Mouse (Mus musculus) liver, adult 2 months (tissue): ENCODE results near the gene Sfi1. TPM values are rescaled to one million over a fixed set of nuclear protein-coding genes. Genes with fewer than 3 reads are reported as not detected.
"Not testable (repeated sequence)": the region's sequence is repeated elsewhere in the genome, so short reads cannot be mapped to it uniquely, and the experiment has no call there.

Source experiments
- DNase-seq: peaks from one replicate; pipeline ENCODE4 v3.0.0-alpha.2; 2011; ENCODE audit warnings: low read depth, low spot score; ENCODE audit errors: extremely low read depth
- H3K27ac ChIP-seq: fragments of 200-500 bp; replicated peaks from 2 replicates; pipeline ENCODE4 v1.5.1; 2012; ENCODE audit warnings: low read depth, mild to moderate bottlenecking, control low read depth, inconsistent platforms, low read length; ENCODE audit not compliant: insufficient read depth
- H3K27me3 ChIP-seq: fragments of 200-500 bp; 2 replicates; pipeline ENCODE4 v1.6.1; 2012; ENCODE audit warnings: mild to moderate bottlenecking, moderate library complexity, low read length, inconsistent platforms; ENCODE audit not compliant: control insufficient read depth, insufficient read depth
- H3K36me3 ChIP-seq: fragments of 200-500 bp; 2 replicates; pipeline ENCODE4 v1.6.1; 2012; ENCODE audit warnings: low read length, inconsistent platforms; ENCODE audit not compliant: control insufficient read depth, insufficient read depth
- H3K4me1 ChIP-seq: fragments of 200-500 bp; 2 replicates; pipeline ENCODE4 v1.6.1; 2011; ENCODE audit warnings: low read length; ENCODE audit not compliant: control insufficient read depth, insufficient read depth
- H3K4me3 ChIP-seq: fragments of 200-500 bp; 2 replicates; pipeline ENCODE4 v1.5.1; 2011; ENCODE audit warnings: low read depth, mild to moderate bottlenecking, control low read depth, low read length, moderate library complexity; ENCODE audit not compliant: insufficient read depth
- H3K79me2 ChIP-seq: fragments of 200-500 bp; 2 replicates; pipeline ENCODE4 v1.6.1; 2012; ENCODE audit warnings: inconsistent platforms, mild to moderate bottlenecking, low read length, moderate library complexity; ENCODE audit not compliant: control insufficient read depth, insufficient read depth
- H3K9ac ChIP-seq: fragments of 200-500 bp; 2 replicates; pipeline ENCODE4 v1.6.1; 2012; ENCODE audit warnings: low read depth, mild to moderate bottlenecking, control low read depth, inconsistent platforms, low read length
- CTCF ChIP-seq: fragments of 200-500 bp; IDR thresholded peaks from 2 replicates; pipeline ENCODE4 v1.5.1; 2011; ENCODE audit warnings: low read depth, low read length, control low read depth
- POLR2A ChIP-seq: fragments of 200-500 bp; IDR thresholded peaks from 2 replicates; pipeline ENCODE4 v1.6.1; 2011; ENCODE audit warnings: low read length, control low read depth; ENCODE audit not compliant: insufficient read depth; ENCODE audit errors: extremely low read depth
- WGBS: fragments of 180-500 bp; shearing (Covaris S2); methylation state at CpG from one replicate; pipeline ENCODE4 v1.1.7; 2018; 5-methylcytosine and 5-hydroxymethylcytosine counted together
- polyA plus RNA-seq: library from polyadenylated mRNA; depleted of rRNA; stranded (reverse); fragments of >200 nt; gene quantifications from 2 replicates; pipeline ENCODE4 v1.2.3, GENCODE M21; 2012; rRNA removed
- total RNA-seq: library from RNA; depleted of rRNA; stranded (reverse); fragments of >200 nt; gene quantifications from 2 replicates; pipeline ENCODE4 v1.2.3, GENCODE M21; 2014; rRNA removed

Gene Sfi1
- total and polyA plus RNA-seq, 2 experiments = 11.3 to 12.4 TPM

DNA sequence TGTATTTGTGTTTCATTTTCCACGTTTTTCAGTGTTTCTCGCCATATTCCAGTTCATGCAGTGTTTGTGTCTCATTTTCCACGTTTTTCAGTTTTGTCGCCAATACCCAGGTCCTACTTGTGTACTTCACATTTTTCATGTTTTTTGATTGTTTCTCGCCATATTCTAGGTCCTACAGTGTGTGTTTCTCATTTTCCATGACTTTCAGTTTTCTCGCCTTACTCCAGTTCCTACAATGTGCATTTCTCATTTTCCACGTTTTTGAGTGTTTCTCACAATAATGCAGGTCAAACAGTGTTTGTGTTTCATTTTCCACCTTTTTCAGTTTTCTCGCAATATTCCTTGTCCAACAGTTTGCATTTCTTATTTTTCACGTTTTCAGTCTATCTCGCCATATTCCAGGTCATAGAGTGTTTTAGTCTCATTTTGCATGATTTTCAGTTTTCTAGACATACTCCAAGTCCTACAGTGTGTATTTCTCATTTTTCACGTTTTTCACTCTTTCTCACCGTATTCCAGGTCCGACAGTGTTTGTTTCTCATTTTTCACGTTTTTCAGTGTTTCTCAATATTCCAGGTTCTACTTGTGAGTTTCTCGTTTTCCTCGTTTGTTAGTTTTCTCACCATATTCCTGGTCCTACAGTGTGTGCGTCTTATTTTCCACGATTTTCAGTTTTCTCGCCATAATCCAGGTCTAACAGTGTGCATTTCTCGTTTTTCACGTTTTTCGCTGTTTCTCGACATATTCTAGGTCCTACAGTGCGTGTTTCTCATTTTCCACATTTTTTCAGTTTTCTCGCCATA lies 92.0 kb downstream of the Sfi1 start:
- Histone ChIP-seq H3K27me3 (no peaks in the 10 kb centered on the region), H3K79me2 (no peaks in the 10 kb centered on the region), H3K4me1 (no peaks in the 10 kb centered on the region), H3K9ac (no peak overlapping the region), H3K27ac (no peak overlapping the region), H3K36me3 (no peaks in the 10 kb centered on the region), H3K4me3 (no peak overlapping the region)
- 74% methylated on average over 25 of the region's 25 CpGs for WGBS
- no peak for TF ChIP-seq POLR2A
- no peak for TF ChIP-seq CTCF
- DNase-seq = no peak

DNA sequence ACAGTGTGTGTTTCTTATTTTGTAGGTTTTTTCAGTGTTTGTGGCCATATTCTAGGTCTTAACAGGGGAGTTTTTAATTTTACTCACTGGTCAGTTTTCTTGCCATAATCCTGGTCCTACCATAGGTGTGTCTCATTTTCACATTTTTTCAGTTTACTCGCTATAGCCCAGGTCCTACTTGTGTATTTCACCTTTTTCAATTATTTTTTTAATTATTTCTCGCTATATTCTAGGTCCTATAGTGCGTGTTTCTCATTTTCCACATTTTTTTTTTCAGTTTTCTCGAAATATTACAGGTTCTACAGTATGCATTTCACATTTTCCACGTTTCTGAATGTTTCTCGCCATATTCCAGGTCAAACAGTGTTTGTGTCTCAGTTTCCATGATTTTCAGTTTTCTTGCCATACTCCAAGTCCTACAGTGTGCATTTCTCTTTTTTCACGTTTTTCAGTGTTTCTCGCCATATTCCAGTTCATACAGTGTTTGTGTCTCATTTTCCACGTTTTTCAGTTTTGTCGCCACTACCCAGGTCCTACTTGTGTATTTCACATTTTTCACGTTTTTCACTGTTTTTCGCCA lies 93.1 kb downstream of the Sfi1 start:
- not testable (repeated sequence) for H3K36me3 ChIP-seq, H3K4me3 ChIP-seq, H3K27ac ChIP-seq, H3K9ac ChIP-seq, H3K27me3 ChIP-seq, H3K79me2 ChIP-seq, H3K4me1 ChIP-seq
- WGBS = 76% methylated on average over 12 of the region's 12 CpGs
- peak; percentile 60 for DNase-seq

Other genes starting within 250 kb of the Sfi1 start
- 14.1 and 15.2 TPM in 2 replicates for gene Eif4enif1, start 8.9 kb upstream of the Sfi1 start, total RNA-seq
- gene Eif4enif1, start 8.9 kb upstream of the Sfi1 start, polyA plus RNA-seq = 14.1 and 17.2 TPM in 2 replicates
- gene Drg1, start 73.0 kb upstream of the Sfi1 start, total RNA-seq = 57.1 and 61.9 TPM in 2 replicates
- gene Drg1, start 73.0 kb upstream of the Sfi1 start, polyA plus RNA-seq = 16.8 and 17.8 TPM in 2 replicates
- 4.2 and 5.8 TPM in 2 replicates for gene Patz1, start 95.4 kb upstream of the Sfi1 start, total RNA-seq
- gene Patz1, start 95.4 kb upstream of the Sfi1 start, polyA plus RNA-seq = 4.4 and 6.0 TPM in 2 replicates
- gene Pik3ip1, start 136.9 kb upstream of the Sfi1 start, total RNA-seq = 0.67 and 0.83 TPM in 2 replicates
- gene Pik3ip1, start 136.9 kb upstream of the Sfi1 start, polyA plus RNA-seq = 0.59 and 0.77 TPM in 2 replicates
- gene Limk2, start 215.7 kb upstream of the Sfi1 start, total RNA-seq = 7.2 TPM in 2 replicates
- 6.1 and 9.1 TPM in 2 replicates for gene Limk2, start 215.7 kb upstream of the Sfi1 start, polyA plus RNA-seq